Mouse (Mus musculus) left cerebral cortex, postnatal 25 days (tissue): ENCODE measurements around the gene Itga10. TPM values are rescaled to one million over a fixed set of nuclear protein-coding genes. Genes with fewer than 3 reads are reported as not detected.
"Not testable (repeated sequence)": the region's sequence is repeated elsewhere in the genome, so short reads cannot be mapped to it uniquely, and the experiment has no call there.

Source experiments
- DNase-seq, 2 experiments: peaks; one replicate each; pipeline ENCODE4 v3.0.0; 2022; ENCODE audit warnings: low spot score in 2 of 2, mixed read lengths in 1 of 2
- intact Hi-C: fragments of 180-260 bp; cut with DNase I; formaldehyde crosslinking; loops from one replicate; pipeline ENCODE4 v1.15.1; 2025
- total RNA-seq, 2 experiments: library from RNA; stranded (reverse); gene quantifications; 2 replicates each; pipeline ENCODE4 v1.2.3; 2021

The Itga10 gene
- total RNA-seq, 2 experiments from 2014 or later = 2.3 to 3.5 TPM

DNA sequence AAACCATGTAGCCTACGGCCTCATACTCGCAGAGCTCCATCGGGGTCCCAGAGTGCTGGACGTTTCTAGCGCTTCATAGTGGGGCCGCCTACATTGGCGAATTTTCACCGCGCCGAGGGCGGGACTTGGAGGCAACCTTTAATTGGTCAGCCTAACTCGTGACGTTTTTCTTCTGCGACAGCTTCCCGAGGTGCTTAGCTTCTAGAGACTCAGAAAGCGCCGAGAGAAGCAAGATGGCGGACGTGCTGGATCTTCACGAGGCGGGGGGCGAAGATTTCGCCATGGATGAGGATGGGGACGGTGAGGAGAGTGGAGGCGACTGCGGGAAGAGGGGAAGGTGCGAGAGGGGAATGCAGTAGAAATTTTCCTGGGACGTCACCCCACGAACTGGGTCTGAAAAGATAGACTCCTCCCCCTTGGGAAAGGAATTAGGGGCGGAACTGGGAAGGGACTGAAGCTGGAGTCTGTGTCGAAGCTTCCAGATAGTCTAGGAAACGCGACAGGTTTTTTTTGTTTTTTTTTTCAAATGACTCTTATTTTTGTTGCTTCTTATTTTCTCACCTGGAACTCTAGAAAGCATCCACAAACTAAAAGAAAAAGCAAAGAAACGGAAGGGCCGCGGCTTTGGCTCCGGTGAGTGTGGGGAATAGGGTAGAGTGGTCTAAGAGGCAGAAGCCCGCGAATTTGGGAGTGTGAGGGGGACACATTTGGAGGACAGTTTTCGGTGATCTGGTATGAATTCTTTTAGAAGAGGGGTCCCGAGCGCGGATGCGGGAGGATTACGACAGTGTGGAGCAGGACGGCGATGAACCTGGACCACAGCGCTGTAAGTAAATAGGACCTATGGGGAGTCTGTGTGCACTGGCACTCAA is 15.4 kb upstream of the Itga10 start, which contains the start of gene Rbm8a:
Gene Rbm8a, plus strand, starts transcription at position 205 of the 872 bp plus-strand sequence.
- intact Hi-C loops = no loop called here
- peak; percentile 98 to 99 for DNase-seq

DNA sequence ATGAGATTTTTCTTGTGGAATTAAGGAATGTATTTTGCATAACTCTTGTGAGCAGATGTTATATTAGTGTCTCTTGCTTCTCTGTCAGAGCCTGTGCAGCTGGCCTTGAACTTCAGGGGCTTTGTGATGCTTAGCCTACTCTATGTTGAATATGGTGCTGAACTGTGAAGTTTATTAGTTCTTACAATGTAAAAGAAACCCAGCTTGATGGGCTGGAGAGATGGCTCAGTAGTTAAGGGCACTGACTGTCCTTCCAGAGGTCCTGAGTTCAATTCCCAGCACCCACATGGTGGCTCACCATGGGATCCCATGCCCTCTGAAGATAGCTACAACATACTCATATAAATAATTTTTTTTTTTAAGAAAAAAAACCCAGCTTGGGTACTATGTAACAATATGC is 13.3 kb upstream of the Itga10 start:
- intact Hi-C loops = no loop called here
- DNase-seq = no peak

DNA sequence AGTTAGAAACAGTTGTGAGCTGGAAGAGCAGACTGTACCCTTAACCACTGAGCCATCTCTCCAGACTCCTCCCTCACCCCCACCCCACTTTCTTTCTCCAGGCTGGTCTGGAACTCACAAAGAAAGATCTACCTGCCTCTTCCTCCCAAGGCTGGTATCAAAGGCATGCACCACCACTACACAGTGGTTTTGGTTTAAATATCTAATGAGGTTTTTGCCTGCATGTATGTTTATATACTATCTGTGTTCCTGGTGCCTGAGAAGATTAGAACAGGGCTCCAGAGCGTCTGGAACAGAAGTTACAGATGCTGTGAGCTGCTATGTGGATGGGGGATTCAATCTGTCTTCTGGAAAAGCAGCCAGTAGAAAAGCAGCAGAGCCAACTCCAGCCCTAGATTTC is 11.4 kb upstream of the Itga10 start:
- DNase-seq = no peak
- intact Hi-C loops = no loop called here

DNA sequence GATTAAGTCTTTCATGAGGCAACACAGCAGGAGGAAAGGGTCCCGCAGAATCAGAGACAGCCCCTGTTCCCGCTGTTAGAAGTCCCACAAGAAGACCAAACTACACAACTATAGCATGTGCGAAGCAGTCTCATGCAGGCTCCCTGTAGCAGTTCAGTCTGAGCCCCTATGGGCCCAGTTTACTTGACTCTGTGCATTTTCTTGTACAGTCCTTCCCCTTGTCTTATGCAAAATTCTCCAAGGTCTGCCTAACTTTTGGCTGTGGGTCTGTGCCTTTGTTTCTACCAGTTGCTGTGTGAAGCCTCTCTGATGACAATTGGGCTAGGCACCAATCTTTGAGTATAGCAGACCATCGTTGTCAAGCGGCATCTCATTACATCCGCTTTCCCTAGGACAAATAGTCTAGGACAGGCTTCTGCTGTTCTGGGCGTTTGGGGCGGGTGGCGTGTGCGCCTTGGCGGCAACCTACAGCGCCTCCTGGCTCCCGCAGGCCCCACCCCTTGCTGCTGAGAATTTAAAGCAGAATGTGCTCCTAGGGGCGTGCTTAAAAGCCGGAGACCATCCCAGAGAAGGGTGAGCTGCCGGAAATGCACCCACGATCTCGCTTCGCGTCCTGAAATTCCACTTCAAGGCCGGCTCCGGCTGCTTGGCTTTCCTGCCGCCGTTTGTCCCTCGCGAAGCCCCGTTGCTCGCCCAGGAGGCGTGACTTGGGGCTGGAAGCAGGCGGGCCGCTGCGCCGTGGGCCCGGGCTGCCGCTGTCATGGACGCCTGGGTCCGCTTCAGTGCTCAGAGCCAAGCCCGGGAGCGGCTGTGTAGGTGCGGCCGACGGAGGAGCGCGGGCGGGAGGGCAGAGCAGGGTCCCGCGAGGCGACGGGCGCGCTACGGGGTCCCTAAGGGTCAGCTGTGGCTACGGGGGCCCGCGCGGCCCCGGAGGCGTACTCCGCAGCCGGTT is 10.2 kb upstream of the Itga10 start, which contains the start of the genes Pex11b and Gm42957:
Gene Pex11b, plus strand, starts transcription at position 449 of the 952 bp plus-strand sequence.
Gene Gm42957, plus strand, starts transcription at position 547 of the 952 bp plus-strand sequence.
- peak; percentile 90 to 93 for DNase-seq
- intact Hi-C loops = loop anchor here (5.0 kb wide), 2 partner anchors 33 to 53 kb away; partner anchors contain the start of gene Lix1l

DNA sequence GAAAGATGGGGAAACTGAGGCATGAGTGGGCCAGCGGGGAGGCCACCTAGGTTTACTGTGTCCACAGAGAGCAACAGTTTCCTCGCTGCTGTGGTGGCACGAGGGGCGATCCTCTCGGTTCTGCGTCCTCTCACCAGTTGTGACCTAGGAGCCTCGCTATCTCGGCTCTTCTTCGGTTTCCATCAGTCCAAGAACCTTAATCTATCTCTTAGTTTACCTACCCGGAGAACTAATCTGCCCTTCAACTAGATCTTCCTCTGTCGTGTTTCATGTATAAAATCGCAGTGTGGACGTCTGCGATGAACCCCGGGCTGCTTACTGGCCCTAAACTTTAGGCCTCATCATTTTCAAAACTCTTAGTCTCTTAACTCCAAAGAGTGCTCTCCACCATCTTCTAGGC is 9.5 kb upstream of the Itga10 start:
- peak in 1 of 2 experiments; percentile 19 for DNase-seq
- intact Hi-C loops = loop anchor here (5.0 kb wide), 2 partner anchors 34 to 54 kb away; partner anchors contain the start of gene Lix1l

DNA sequence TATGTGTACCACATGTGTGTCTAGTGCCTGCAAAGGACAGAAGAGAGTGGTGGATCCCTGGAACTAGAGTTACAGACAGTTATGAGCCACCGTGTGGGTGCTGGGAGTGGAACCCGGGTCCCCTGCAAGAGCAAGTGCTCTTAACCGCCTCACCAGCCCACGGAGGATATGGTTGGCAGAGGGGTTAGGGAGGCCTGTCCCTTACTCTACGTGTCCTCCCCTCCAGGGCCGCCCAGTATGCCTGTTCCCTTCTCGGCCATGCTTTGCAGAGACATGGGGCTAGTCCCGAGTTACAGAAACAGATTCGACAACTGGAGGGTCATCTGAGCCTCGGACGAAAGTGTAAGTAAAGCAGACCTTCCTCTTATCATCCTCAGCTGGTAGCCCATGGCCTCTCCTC is 8.9 kb upstream of the Itga10 start:
- intact Hi-C loops = loop anchor here (5.0 kb wide), 2 partner anchors 34 to 54 kb away; partner anchors contain the start of gene Lix1l
- DNase-seq = no peak

DNA sequence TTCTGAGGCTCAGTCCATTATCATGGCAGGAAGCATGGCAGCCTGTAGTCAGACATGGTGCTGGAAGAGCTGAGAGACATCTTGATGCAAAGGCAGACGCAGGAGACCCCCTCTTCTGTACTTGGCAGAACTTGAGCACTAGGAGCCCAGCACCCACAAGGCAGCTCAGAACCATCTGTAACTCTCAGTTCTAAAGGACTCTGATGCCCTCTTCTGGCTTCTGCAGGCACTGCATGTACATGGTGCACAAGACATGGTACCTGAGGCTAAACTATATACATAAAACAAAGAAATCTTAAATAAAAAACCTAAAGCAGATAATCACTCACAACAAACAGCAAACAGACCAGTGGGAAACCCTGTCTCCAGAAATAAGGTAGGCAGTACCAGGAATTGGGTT is 6.2 kb upstream of the Itga10 start:
- intact Hi-C loops = loop anchor here (2.0 to 5.0 kb wide), 3 partner anchors 37 to 92 kb away; partner anchors contain the start of gene Lix1l
- peak; percentile 41 to 64 for DNase-seq

DNA sequence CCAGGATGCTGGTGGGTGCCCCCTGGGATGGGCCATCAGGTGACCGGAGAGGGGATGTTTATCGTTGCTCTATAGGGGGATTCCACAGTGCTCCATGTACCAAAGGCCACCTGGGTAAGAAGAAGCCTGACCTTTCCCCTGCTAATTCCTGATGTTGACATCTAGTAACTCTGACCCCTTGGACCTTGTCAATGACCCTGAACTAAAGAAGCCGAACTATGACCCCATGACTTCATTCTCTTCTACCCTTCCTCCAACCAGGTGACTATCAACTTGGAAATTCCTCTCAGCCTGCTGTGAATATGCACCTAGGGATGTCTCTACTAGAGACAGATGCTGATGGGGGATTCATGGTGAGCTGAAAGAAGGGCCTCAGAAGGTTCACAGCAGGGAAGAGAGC is 2.0 kb downstream of the Itga10 start:
- intact Hi-C loops = no loop called here
- no peak for DNase-seq

DNA sequence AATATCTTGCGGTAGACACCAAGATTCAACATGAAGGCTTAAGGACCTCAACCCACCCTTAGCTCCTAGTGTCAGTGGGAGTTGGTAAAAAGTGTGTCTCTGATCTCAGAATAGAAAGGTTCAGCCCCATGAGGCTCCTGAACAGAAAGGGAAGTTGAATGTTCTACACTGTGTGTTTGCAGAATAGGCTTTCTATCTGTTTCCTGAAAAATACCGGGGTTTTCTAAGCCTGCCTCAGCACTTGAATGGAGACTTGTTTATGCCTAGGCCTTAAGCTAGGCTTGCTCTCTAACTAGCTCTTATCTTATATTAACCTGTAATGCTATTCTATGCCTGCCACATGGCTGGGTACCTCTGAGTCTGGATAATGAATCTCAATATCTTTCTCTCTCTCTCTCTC is 15.5 kb downstream of the Itga10 start:
- DNase-seq = no peak
- intact Hi-C loops = no loop called here

DNA sequence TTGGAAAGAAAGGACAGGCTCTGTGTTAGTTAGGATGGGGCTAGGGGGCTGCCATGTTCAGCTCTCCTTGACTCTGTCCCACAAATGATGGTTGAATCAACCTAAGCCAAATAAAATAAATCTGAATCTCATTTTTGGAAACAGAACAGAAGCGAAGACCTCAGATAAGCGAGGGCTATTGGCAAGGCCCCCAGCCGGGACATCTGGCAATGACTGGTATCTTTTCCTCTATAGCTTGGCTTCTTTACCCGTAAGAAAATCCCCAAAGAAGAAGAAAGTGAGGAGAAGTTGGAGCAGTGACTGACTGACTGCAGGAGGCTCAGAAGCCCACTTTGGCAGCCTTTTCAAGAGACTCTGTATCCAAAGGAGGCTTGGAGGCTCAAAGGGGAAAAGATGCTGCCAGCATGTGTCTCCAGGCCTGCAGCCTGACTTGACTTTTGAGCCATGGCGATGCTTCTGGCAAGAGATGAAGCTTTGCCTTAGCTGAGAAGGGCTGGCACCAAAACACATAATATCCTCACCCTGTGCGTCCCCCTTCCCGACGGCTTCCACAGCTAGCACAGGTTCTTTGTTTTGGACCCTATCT is 17.4 kb downstream of the Itga10 start:
- DNase-seq = peak in 1 of 2 experiments; percentile 20
- intact Hi-C loops = loop anchor here (1.0 kb wide), 1 partner anchor 83 kb away; no protein-coding TSS in a partner anchor

DNA sequence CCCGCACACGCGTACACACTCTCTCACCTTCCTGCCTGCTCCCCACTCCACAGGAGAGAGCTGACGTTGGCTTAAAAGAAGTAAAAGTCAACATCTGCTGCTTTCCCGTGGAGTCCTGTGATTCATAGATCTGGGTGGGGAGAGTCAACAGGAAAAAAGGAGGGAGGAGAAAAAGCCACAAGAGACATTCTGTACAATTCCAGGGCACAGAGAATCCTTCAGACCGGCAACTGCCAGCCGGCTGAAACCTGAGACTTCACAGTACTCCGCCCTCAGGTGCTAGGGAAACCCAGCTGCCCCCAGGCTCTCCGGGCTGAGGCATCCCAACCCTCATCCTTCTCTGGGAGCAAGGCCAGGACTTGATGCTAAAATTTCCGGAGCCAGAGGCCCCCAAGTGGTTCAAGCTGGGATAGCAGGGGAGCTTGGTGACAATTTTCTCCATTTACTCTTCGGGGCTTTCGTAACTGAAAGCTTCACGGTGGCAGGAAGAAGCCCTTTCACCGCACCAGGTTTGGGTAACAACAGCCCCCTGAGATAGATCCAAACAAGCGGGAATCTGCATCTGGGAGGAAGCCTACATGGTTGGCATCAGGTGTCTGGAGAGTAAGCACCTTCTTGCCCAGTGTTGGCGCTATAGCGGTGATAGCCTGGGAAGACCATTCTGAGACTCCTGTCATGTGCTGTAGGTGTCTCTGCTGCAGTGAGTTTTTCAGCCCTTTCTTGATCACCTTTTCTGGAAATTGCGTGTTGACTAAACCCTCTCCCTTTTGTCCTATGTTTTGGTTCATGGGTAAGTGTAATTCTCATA is 18.3 kb downstream of the Itga10 start:
- intact Hi-C loops = loop anchor here (1.0 kb wide), 1 partner anchor 83 kb away; no protein-coding TSS in a partner anchor
- DNase-seq = peak; percentile 87 to 94

DNA sequence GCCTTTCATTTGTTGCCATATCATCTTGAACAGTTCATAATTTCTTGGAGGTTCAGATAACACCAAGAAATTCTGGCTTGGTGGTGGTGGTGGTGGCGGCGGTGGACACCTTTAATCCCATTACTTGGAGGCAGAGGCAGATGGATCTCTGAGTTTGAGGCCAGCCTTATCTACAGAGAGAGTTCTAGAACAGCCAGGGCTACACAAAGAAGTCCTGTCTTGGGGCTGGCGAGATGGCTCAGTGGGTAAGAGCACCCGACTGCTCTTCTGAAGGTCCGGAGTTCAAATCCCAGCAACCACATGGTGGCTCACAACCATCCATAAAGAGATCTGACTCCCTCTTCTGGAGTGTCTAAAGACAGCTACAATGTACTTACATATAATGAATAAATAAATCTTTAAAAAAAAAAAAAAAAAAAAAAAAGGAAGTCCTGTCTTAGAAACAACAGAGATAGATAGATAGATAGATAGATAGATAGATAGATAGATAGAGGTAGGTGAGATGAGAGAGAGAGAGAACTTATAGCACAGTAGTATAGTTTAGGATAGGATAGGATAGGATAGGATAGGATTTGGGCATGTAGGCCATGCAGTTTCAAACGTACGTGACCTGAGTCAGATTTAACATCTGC is 20.5 kb downstream of the Itga10 start:
- DNase-seq, intact Hi-C loops: not testable (repeated sequence)

DNA sequence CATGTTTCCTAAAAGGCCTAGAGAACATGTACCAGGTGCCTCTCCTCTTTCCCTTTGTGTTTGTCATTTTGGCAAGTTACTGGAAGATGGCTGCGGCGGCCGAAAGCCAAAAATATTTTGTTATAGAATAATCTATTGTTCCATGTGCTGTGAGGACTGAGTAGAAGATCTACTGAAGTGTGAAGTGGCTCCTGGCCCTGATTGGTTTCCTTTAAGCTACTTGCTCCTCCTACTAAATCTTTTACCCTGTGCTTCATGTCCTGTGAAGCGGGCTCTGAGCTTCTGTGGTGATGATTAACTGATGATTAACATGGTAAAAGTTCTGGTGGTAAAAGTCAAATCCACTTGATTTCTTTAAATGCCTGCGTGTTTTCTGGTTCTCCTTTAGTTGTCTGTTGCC is 21.5 kb downstream of the Itga10 start:
- no peak for DNase-seq
- intact Hi-C loops = no loop called here

DNA sequence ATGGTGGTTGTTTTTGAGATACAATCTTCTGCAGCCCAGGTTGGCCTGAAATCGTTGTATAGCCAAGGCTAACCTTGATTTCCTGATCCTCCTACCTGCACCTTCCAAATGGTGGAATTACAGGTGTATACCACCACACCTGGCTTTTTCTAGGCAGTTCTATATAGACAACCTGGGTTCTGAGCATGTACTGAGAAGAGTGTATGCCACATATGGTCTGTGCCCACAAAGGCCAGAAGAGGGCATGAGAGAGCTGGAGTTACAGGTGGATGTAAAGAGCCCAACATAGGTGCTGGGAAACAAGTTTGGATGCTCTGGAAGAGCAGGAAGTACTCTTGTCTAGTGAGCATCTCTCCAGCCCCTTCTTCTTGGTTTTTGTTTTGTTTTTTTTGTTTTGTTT is 21.9 kb downstream of the Itga10 start:
- intact Hi-C loops = no loop called here

DNA sequence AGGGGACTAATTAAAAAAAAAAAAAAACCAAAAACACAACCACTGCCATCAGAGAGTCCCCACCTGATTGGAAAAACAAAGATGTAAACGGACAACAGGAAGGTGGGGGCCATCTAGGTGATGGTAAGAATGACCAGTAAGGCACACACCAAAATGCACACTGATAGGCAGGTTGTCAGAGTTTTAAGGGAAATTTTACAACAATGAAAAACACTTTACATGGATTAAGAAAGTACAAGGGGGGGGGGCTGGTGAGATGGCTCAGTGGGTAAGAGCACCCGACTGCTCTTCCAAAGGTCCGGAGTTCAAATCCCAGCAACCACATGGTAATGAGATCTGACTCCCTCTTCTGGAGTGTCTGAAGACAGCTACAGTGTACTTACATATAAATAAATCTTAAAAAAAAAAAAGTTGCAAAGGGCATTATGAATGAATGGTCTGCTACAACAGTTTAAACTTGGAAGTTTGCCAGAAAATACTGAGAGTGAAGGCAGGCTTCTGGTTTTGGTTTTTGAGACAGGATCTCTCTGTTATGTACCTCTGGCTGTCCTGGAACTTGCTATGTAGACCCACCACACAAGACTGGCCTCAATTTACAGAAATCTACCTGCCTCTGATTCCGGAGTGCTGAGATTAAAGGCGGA is 23.2 kb downstream of the Itga10 start:
- DNase-seq = no peak
- intact Hi-C loops = no loop called here

More for the DNA sequence above, 21.9 kb downstream of the Itga10 start:
- no peak for DNase-seq

DNA sequence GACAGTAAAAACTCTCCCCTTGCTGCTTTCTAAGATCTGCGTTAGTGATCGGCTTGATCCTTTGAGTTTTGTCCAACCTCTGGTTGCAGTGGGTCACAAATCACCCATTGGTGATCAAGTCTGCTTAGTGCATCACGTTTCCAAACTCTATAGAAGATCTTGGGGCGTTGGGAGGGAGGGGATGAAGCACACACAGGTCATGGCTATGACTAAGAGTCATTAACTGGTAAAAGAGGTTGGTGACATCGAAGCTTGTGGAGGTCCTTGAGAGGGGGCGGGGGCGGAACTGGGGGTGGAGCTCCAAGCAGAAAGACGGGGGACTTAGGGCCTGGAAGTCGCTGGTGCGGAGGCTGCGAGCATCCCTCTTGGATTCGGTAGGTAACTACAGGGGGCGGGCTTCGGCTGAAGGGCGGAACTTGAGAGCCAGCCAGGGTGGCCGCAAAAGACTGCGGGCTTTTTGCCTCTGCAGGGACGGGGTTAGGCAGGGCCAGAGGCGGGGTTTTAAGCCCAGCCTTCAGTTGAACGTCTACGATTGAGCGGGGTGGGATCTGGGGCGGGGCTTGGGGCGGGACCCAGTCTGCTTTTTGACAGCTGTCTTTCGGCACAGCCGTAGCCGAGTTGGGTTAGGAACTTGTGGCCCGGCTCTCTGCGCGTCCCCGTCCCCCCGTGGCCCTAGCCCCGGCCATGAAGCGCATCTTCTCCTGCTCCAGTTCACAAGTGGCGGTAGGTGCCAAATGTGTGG is 24.5 kb downstream of the Itga10 start, which contains the start of gene Ankrd35:
Gene Ankrd35, plus strand, starts transcription at position 405 of the 742 bp plus-strand sequence.
- intact Hi-C loops = no loop called here

DNA sequence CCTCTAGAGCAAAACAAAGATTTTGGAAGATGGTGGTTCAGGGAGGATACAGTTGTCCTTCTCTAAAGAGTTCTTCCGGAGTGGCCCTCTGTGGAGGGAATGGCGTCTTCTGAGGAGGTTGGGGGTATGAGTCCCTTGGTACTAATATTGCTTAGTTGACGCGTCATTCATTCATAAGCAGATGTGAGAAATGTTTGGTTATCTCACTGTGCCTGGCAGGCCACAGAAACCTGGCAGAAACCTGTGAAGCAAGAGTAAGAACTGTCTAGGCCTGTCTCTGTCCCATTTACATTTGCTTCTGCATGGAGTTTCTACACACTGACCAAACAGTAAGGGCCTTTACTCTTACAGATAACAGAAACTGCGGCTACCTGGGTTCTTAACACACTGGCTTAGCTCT is 26.1 kb downstream of the Itga10 start:
- intact Hi-C loops = no loop called here
- no peak for DNase-seq

More for the DNA sequence above, 24.5 kb downstream of the Itga10 start, which contains the start of gene Ankrd35:
- peak; percentile 60 to 73 for DNase-seq
